Mouse (Mus musculus) forebrain, embryonic 11.5 days (tissue): Measurements from ENCODE around the gene Jpt1. TPM values are rescaled to one million over a fixed set of nuclear protein-coding genes. Genes with fewer than 3 reads are reported as not detected.

Experiments
- ATAC-seq: fragments of 200-750 bp; cut with Nextera tagmentation; replicated peaks from 2 replicates; pipeline ENCODE4 v1.8.0; 2017; ENCODE audit warnings: moderate TSS enrichment; ENCODE audit not compliant: low FRiP score
- DNase-seq: peaks from one replicate; pipeline ENCODE4 v3.0.0-alpha.2; 2017; ENCODE audit warnings: low spot score
- H3K27ac ChIP-seq: fragments of 300-500 bp; sonication (generic); 2 replicates; pipeline ENCODE4 v1.5.1; 2014; ENCODE audit warnings: low read depth, low read length
- H3K27me3 ChIP-seq: fragments of 300-500 bp; sonication (generic); 2 replicates; pipeline ENCODE4 v1.6.1; 2014; ENCODE audit warnings: mild to moderate bottlenecking, low read length, mixed read lengths; ENCODE audit not compliant: control insufficient read depth, insufficient read depth
- H3K36me3 ChIP-seq: fragments of 300-500 bp; sonication (generic); 2 replicates; pipeline ENCODE4 v1.6.1; 2014; ENCODE audit warnings: mild to moderate bottlenecking, low read length, moderate library complexity, mixed read lengths; ENCODE audit not compliant: control insufficient read depth, insufficient read depth
- H3K4me1 ChIP-seq: fragments of 300-500 bp; sonication (generic); replicated peaks from 2 replicates; pipeline ENCODE4 v1.6.1; 2014; ENCODE audit warnings: low read length, mixed read lengths; ENCODE audit not compliant: control insufficient read depth, insufficient read depth
- H3K4me2 ChIP-seq: fragments of 300-500 bp; sonication (generic); 2 replicates; pipeline ENCODE4 v1.6.1; 2014; ENCODE audit warnings: low read depth, mild to moderate bottlenecking, low read length, moderate library complexity, mixed read lengths; ENCODE audit not compliant: severe bottlenecking
- H3K4me3 ChIP-seq: fragments of 300-500 bp; sonication (generic); 2 replicates; pipeline ENCODE4 v1.5.1; 2014; ENCODE audit warnings: low read depth, low read length
- H3K9ac ChIP-seq: fragments of 300-500 bp; sonication (generic); 2 replicates; pipeline ENCODE4 v1.6.1; 2014; ENCODE audit warnings: low read length
- H3K9me3 ChIP-seq: fragments of 300-500 bp; sonication (generic); 2 replicates; pipeline ENCODE4 v1.6.1; 2016; ENCODE audit warnings: low read length, mixed read lengths; ENCODE audit not compliant: control insufficient read depth
- WGBS: fragments of 180-500 bp; shearing (Covaris S2); extraction: QIAGEN DNeasy Blood & Tissue Kit; methylation state at CpG from one replicate; pipeline ENCODE4 v1.1.7; 2014; 5-methylcytosine and 5-hydroxymethylcytosine counted together
- polyA plus RNA-seq: library from polyadenylated mRNA; unstranded; fragments of >200 nt; fragmentation: Nextera tagmentation; extraction: Ambion mirVana; gene quantifications from 2 replicates; pipeline ENCODE4 v1.2.1, GENCODE M21; 2014

Gene Jpt1
- 961 and 989 TPM in 2 replicates for polyA plus RNA-seq

DNA sequence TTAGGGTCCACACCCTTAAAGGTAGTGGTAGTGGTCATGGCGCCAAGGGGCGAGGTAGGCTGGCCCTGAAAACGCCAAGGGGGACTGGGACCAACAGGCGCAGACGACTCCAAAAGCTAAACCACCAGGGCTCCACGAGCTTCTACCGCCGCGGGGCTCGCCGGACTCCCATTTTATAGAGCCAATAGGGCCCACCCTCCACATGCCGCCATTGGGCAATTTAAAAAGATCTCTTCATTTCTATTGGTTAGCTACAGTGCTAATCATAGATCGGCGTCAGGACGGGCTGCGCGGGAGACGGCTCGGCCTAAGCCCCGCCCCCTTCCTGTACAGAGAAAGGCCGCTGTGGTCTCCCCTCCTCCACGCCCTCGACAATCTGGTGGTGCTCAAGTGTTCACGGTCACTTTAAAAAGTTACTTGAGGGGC is at the start of gene Jpt1:
Gene Jpt1 (minus strand): TSS at position 150 of the 426 bp plus-strand sequence.
- DNase-seq (peak; percentile 97), ATAC-seq (peak; percentile 98)
- Histone ChIP-seq H3K27me3 (no peaks in the 10 kb centered on the region), H3K27ac (peak within 1 kb of the TSS; percentile 81), H3K36me3 (no peaks in the 10 kb centered on the region), H3K9me3 (no peaks in the 10 kb centered on the region), H3K4me2 (peak within 1 kb of the TSS; percentile 87), H3K4me3 (peak within 1 kb of the TSS; percentile 99), H3K4me1 (peaks cover 18% of the 10 kb centered on the region), H3K9ac (peak within 1 kb of the TSS; percentile 96)
- WGBS, result 0% methylated on average over 24 of the region's 24 CpGs

DNA sequence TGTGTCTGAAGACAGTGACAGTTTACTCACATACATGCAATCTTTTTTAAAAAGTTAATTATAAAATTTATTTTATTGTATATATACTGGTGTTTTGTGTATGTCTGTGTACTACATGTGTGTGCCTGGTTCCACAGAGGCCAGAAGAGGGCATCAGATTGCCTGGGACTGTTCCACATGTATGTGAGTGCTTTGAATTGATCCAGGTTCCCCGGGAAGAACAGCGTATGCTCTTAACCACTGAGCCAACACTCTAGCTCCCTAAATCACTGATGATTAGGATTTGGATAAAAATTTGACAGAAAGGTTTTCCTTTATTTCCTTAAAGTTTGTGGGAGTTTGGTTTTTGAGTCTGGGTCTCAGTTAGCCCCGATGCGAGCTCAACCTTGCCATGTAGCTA is 49.2 kb upstream of the Jpt1 start:
- H3K36me3 ChIP-seq, result no peaks in the 10 kb centered on the region; the same call in 1 of the 2 replicates
- 52% methylated on average over 4 of the region's 4 CpGs for WGBS
- peaks cover 4% of the 10 kb centered on the region; the same call in 1 of the 2 replicates for H3K4me1 ChIP-seq
- H3K27me3 ChIP-seq, result no peaks in the 10 kb centered on the region
- peak overlapping the region; percentile 77; the same call in 1 of the 2 replicates for H3K27ac ChIP-seq
- no peaks in the 10 kb centered on the region for H3K9me3 ChIP-seq
- ATAC-seq (no peak), DNase-seq (no peak)
- peak overlapping the region; percentile 52 for H3K4me2 ChIP-seq
- H3K9ac ChIP-seq, result peak overlapping the region; percentile 81
- peak overlapping the region; percentile 72 for H3K4me3 ChIP-seq

DNA sequence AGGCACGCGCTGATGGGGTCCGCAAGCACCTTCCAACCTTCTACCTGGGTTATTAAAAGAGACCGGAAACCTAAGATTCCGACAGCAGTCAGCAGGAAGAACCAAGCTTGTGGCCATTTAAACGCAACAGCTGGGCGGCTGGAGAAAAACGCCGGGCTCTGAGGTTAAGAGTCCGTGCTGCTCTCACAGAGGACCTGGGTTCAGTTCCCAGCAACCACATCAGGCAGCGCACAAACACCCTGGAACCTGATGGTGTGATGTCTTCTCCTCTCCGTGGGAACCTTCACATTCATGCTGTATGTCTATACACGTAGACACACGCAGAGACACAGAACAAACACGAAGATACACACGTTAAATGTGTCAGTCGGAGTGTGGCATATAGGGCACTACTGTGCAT is 41.5 kb upstream of the Jpt1 start:
- WGBS, result 85% methylated on average over 17 of the region's 17 CpGs
- Histone ChIP-seq H3K9me3 (no peaks in the 10 kb centered on the region), H3K27ac (no peak overlapping the region), H3K27me3 (no peaks in the 10 kb centered on the region), H3K4me1 (no peaks in the 10 kb centered on the region), H3K4me2 (no peak overlapping the region), H3K4me3 (no peak overlapping the region), H3K9ac (no peak overlapping the region), H3K36me3 (no peaks in the 10 kb centered on the region)
- no peak for ATAC-seq
- DNase-seq, result no peak

- Histone ChIP-seq H3K4me3 (no peak overlapping the region), H3K27ac (no peak overlapping the region), H3K4me2 (no peak overlapping the region), H3K27me3 (no peaks in the 10 kb centered on the region), H3K9me3 (no peaks in the 10 kb centered on the region), H3K9ac (no peak overlapping the region), H3K4me1 (no peaks in the 10 kb centered on the region), H3K36me3 (no peaks in the 10 kb centered on the region)
- ATAC-seq, result no peak
- no peak for DNase-seq
- 68% methylated on average over 4 of the region's 4 CpGs for WGBS
These were observed 38.6 kb upstream of the Jpt1 start for GRCm38 (mm10) chr11:115552783-115553182.

DNA sequence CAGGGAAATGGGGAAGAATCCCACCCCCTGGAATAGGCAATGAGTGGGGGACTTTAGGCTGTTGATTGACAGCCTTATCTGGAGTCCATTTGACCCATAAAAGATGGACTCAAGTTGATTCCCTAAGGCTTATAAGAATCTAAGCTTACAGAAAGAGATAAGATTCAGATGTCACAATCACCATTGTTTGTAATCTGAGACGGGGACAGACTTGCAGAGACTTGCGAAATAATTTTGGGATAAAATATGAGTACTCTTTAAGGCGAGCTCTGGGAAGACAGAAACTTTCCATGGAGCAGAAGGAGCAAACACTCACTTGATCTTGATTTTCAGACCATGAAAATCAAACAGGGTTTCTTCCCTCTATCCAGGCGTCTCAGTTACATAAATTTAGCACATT is 29.4 kb upstream of the Jpt1 start:
- no peak for DNase-seq

GRCm38 (mm10) chr11:115538045-115538444 is 23.9 kb upstream of the Jpt1 start:
- no peaks in the 10 kb centered on the region for H3K4me1 ChIP-seq
- H3K4me3 ChIP-seq, result no peak overlapping the region
- WGBS, result 64% methylated on average over 2 of the region's 2 CpGs
- H3K27ac ChIP-seq, result no peak overlapping the region
- DNase-seq, result no peak
- no peaks in the 10 kb centered on the region for H3K27me3 ChIP-seq
- H3K36me3 ChIP-seq, result peaks cover 5% of the 10 kb centered on the region; the same call in 1 of the 2 replicates
- H3K9me3 ChIP-seq, result no peaks in the 10 kb centered on the region
- no peak overlapping the region for H3K4me2 ChIP-seq
- no peak overlapping the region for H3K9ac ChIP-seq
- ATAC-seq, result no peak

More for the DNA sequence above, 29.4 kb upstream of the Jpt1 start:
- Histone ChIP-seq H3K27ac (no peak overlapping the region), H3K36me3 (no peaks in the 10 kb centered on the region), H3K27me3 (no peaks in the 10 kb centered on the region), H3K4me1 (no peaks in the 10 kb centered on the region), H3K4me3 (no peak overlapping the region), H3K9ac (no peak overlapping the region), H3K4me2 (no peak overlapping the region), H3K9me3 (no peaks in the 10 kb centered on the region)
- ATAC-seq, result no peak
- WGBS, result 83% methylated on average over 4 of the region's 4 CpGs

DNA sequence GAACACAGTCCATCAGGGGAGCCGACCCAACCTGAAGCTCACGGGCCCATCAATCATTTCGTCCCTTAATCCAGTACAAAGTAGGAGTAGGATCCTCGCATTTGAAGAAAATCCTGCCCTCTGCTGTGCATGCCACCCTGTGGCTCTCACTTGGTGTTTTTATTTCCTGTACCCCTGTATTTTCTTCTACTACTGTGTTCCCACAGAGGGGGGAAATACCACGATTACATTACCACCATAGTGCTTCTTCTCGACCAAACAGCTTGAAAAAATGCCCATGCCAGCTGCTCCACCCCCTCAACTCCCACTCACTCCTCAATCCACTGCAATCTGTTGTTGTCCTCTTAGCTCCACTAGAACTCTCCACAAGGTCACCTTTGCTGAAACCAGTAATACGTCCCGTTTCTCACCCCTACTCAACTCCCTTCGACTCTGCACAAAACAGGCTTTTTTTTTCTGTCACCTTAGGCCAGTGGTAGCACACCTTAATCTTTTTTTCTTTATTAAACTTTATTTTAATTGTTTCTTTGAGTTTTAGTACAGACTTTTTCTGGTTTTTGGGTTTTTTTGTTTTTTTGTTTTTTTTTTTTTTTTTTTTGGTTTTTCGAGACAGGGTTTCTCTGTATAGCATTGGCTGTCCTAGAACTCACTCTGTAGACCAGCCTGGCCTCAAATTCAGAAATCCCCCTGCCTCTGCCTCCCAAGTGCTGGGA is 22.8 kb upstream of the Jpt1 start:
- no peaks in the 10 kb centered on the region for H3K27me3 ChIP-seq
- no peak for DNase-seq
- H3K27ac ChIP-seq, result peak overlapping the region; percentile 99
- peak; percentile 11; the same call in 1 of the 2 replicates for ATAC-seq
- H3K4me3 ChIP-seq, result no peak overlapping the region; the same call in 1 of the 2 replicates
- no peaks in the 10 kb centered on the region for H3K4me1 ChIP-seq
- 89% methylated on average over 10 of the region's 10 CpGs for WGBS
- no peaks in the 10 kb centered on the region for H3K9me3 ChIP-seq
- H3K9ac ChIP-seq, result no peak overlapping the region
- H3K4me2 ChIP-seq, result peak overlapping the region; percentile 79; the same call in 1 of the 2 replicates
- H3K36me3 ChIP-seq, result peaks cover 10% of the 10 kb centered on the region; the same call in 1 of the 2 replicates

DNA sequence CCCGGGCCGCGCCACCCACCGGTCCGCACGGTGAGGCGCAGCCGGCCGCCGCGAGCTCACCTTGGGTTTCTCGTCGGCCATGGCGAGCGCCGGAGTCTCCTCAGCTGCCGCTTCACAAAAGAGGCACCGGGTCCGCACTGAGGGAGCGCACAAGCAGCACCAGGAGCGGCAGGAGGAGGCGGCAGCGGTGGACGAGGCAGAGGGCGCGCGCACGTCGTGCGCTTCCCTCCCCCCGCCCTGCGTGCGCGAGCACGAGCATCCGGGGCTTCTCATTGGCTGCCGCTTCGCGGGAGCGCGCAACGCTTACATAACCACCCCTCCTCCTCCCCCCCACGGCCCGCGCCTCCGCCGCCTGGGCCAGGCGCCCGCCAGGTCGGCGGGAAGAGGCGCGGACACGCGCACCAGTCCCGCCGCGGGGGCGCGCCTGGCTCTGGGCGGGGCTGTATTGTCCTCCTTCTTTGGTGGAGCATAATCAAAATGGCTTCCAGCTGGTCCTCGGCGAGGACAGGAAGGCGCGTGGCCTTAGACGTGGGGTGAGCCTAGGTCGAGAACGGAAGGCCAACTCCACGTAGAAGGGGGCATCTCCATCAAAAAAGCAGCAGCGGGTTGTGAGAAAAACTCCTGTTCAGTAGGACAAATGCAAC is 22.0 kb upstream of the Jpt1 start, which contains the start of gene Sumo2:
Gene Sumo2 (minus strand): TSS at position 239 of the 644 bp plus-strand sequence.
- H3K4me3 ChIP-seq, result peak within 1 kb of the TSS; percentile 96
- peak; percentile 100 for DNase-seq
- 1% methylated on average over 56 of the region's 70 CpGs for WGBS
- H3K4me2 ChIP-seq, result peak within 1 kb of the TSS; percentile 79
- H3K27ac ChIP-seq, result peak within 1 kb of the TSS; percentile 99
- ATAC-seq, result peak; percentile 88
- H3K9ac ChIP-seq, result peak within 1 kb of the TSS; percentile 99
- H3K9me3 ChIP-seq, result no peaks in the 10 kb centered on the region
- no peaks in the 10 kb centered on the region for H3K4me1 ChIP-seq
- peaks cover 12% of the 10 kb centered on the region; the same call in 1 of the 2 replicates for H3K36me3 ChIP-seq
- H3K27me3 ChIP-seq, result no peaks in the 10 kb centered on the region
